Mouse (Mus musculus) liver, postnatal 0 days (tissue): ENCODE data around the gene Ift20. TPM values are rescaled to one million over a fixed set of nuclear protein-coding genes. Genes with fewer than 3 reads are reported as not detected.

Experiments
- ATAC-seq: fragments of 200-750 bp; cut with Nextera tagmentation; 2 replicates; pipeline ENCODE4 v1.8.0; 2017; ENCODE audit warnings: mild to moderate bottlenecking, moderate library complexity
- DNase-seq: peaks from one replicate; pipeline ENCODE4 v3.0.0-alpha.2; 2016
- H3K27ac ChIP-seq: fragments of 300-500 bp; sonication (generic); 2 replicates; pipeline ENCODE4 v1.5.1; 2014; ENCODE audit warnings: antibody characterized with exemption, moderate library complexity, mild to moderate bottlenecking, low read depth
- H3K27me3 ChIP-seq: fragments of 300-500 bp; sonication (generic); 2 replicates; pipeline ENCODE4 v1.6.1; 2014; ENCODE audit warnings: low read length, control low read depth, mixed read lengths; ENCODE audit not compliant: insufficient read depth
- H3K36me3 ChIP-seq: fragments of 300-500 bp; sonication (generic); replicated peaks from 2 replicates; pipeline ENCODE4 v1.6.1; 2014; ENCODE audit warnings: mild to moderate bottlenecking, control low read depth, low read length, moderate library complexity, mixed read lengths; ENCODE audit not compliant: insufficient read depth
- H3K4me1 ChIP-seq: fragments of 300-500 bp; sonication (generic); 2 replicates; pipeline ENCODE4 v1.6.1; 2014; ENCODE audit warnings: antibody characterized with exemption, mild to moderate bottlenecking, control low read depth; ENCODE audit not compliant: insufficient read depth
- H3K4me2 ChIP-seq: fragments of 300-500 bp; sonication (generic); 2 replicates; pipeline ENCODE4 v1.6.1; 2014; ENCODE audit warnings: low read depth, mild to moderate bottlenecking, low read length, moderate library complexity, mixed read lengths
- H3K4me3 ChIP-seq: fragments of 300-500 bp; sonication (generic); 2 replicates; pipeline ENCODE4 v1.5.1; 2014; ENCODE audit warnings: low read depth, low read length
- H3K9ac ChIP-seq: fragments of 300-500 bp; sonication (generic); replicated peaks from 2 replicates; pipeline ENCODE4 v1.6.1; 2014; ENCODE audit warnings: mild to moderate bottlenecking, moderate library complexity
- H3K9me3 ChIP-seq: fragments of 300-500 bp; sonication (generic); 2 replicates; pipeline ENCODE4 v1.6.1; 2016; ENCODE audit warnings: mild to moderate bottlenecking, control low read depth, low read length, mixed read lengths
- CTCF ChIP-seq: sonication (generic); IDR thresholded peaks from 2 replicates; pipeline ENCODE4 v1.5.1; 2016; ENCODE audit warnings: antibody characterized with exemption, low read depth
- EP300 ChIP-seq: IDR thresholded peaks from 2 replicates; pipeline ENCODE4 v1.6.1; 2016; ENCODE audit warnings: antibody characterized with exemption, low read depth, mild to moderate bottlenecking
- WGBS: fragments of 180-500 bp; shearing (Covaris S2); extraction: QIAGEN DNeasy Blood & Tissue Kit; methylation state at CpG from one replicate; pipeline ENCODE4 v1.1.7; 2014; ENCODE audit not compliant: insufficient replicate concordance; 5-methylcytosine and 5-hydroxymethylcytosine counted together
- polyA plus RNA-seq: library from polyadenylated mRNA; unstranded; fragments of >200 nt; fragmentation: Nextera tagmentation; extraction: Ambion mirVana; gene quantifications from 2 replicates; pipeline ENCODE4 v1.2.1, GENCODE M21; 2015

The Ift20 gene
- polyA plus RNA-seq, 1 experiment from 2014 or later: 85.1 TPM

- Histone ChIP-seq H3K4me1 (peaks cover 23% of the 10 kb centered on the region), H3K27ac (no peak overlapping the region), H3K27me3 (no peaks in the 10 kb centered on the region), H3K9ac (no peak overlapping the region), H3K36me3 (no peaks in the 10 kb centered on the region), H3K4me2 (peak overlapping the region; percentile 99), H3K4me3 (peak overlapping the region; percentile 83), H3K9me3 (no peaks in the 10 kb centered on the region)
- DNase-seq: no peak
- WGBS: 31% methylated on average over 6 of the region's 6 CpGs
- TF ChIP-seq EP300 (no peak), CTCF (no peak)
- ATAC-seq: no peak
Measured at GRCm38 (mm10) chr11:78551059-78551398, 14.9 kb downstream of the Ift20 start.

GRCm38 (mm10) chr11:78555623-78556022, 19.5 kb downstream of the Ift20 start:
- Histone ChIP-seq H3K4me3 (no peak overlapping the region), H3K4me1 (peaks cover 7% of the 10 kb centered on the region; the same call in 1 of the 2 replicates), H3K27ac (peak overlapping the region; percentile 25; the same call in 1 of the 2 replicates), H3K9ac (no peak overlapping the region), H3K4me2 (no peak overlapping the region), H3K36me3 (no peaks in the 10 kb centered on the region), H3K27me3 (no peaks in the 10 kb centered on the region), H3K9me3 (no peaks in the 10 kb centered on the region)
- DNase-seq: no peak
- TF ChIP-seq CTCF (no peak), EP300 (peak; percentile 29; the same call in 1 of the 2 replicates)
- no peak for ATAC-seq
- WGBS: 43% methylated on average over 3 of the region's 3 CpGs

- Histone ChIP-seq H3K4me2 (no peak overlapping the region), H3K27me3 (no peaks in the 10 kb centered on the region), H3K4me1 (peaks cover 3% of the 10 kb centered on the region; the same call in 1 of the 2 replicates), H3K27ac (0 out of 2 replicates have a peak overlapping the region, but pooled peaks have one; percentile 25), H3K9me3 (no peaks in the 10 kb centered on the region), H3K4me3 (no peak overlapping the region), H3K9ac (no peak overlapping the region), H3K36me3 (no peaks in the 10 kb centered on the region)
- DNase-seq (no peak), ATAC-seq (no peak)
- no peak for TF ChIP-seq EP300
- no peak for TF ChIP-seq CTCF
- 31% methylated on average over 4 of the region's 4 CpGs for WGBS
Measured at GRCm38 (mm10) chr11:78556070-78556469, 19.9 kb downstream of the Ift20 start.

- H3K36me3 ChIP-seq: no peaks in the 10 kb centered on the region
- 60% methylated on average over 8 of the region's 8 CpGs for WGBS
- H3K4me2 ChIP-seq: no peak overlapping the region
- peaks cover 3% of the 10 kb centered on the region; the same call in 1 of the 2 replicates for H3K4me1 ChIP-seq
- ATAC-seq (no peak), DNase-seq (no peak)
- no peak overlapping the region for H3K27ac ChIP-seq
- H3K27me3 ChIP-seq: no peaks in the 10 kb centered on the region
- H3K9ac ChIP-seq: no peak overlapping the region
- no peaks in the 10 kb centered on the region for H3K9me3 ChIP-seq
- H3K4me3 ChIP-seq: no peak overlapping the region
- TF ChIP-seq EP300 (no peak), CTCF (peak; percentile 55)
Measured at GRCm38 (mm10) chr11:78557241-78557640, 21.1 kb downstream of the Ift20 start.

GRCm38 (mm10) chr11:78560447-78560846, 24.3 kb downstream of the Ift20 start:
- peak; percentile 70 for ATAC-seq
- H3K4me2 ChIP-seq: no peak overlapping the region

GRCm38 (mm10) chr11:78566775-78567174, 30.6 kb downstream of the Ift20 start:
- Histone ChIP-seq H3K9me3 (no peaks in the 10 kb centered on the region), H3K9ac (no peak overlapping the region), H3K4me1 (no peaks in the 10 kb centered on the region), H3K27me3 (no peaks in the 10 kb centered on the region), H3K36me3 (no peaks in the 10 kb centered on the region), H3K27ac (peak overlapping the region; percentile 46), H3K4me2 (no peak overlapping the region), H3K4me3 (no peak overlapping the region)
- 33% methylated on average over 6 of the region's 6 CpGs for WGBS
- peak; percentile 68 for ATAC-seq
- TF ChIP-seq EP300 (peak; percentile 90), CTCF (no peak)
- no peak for DNase-seq

More at GRCm38 (mm10) chr11:78560447-78560846, 24.3 kb downstream of the Ift20 start:
- 11% methylated on average over 4 of the region's 4 CpGs for WGBS
- H3K36me3 ChIP-seq: no peaks in the 10 kb centered on the region
- no peak overlapping the region for H3K27ac ChIP-seq
- H3K4me1 ChIP-seq: peaks cover 3% of the 10 kb centered on the region; the same call in 1 of the 2 replicates
- no peaks in the 10 kb centered on the region for H3K27me3 ChIP-seq
- H3K9me3 ChIP-seq: no peaks in the 10 kb centered on the region
- TF ChIP-seq EP300: no peak
- TF ChIP-seq CTCF: peak; percentile 87
- H3K4me3 ChIP-seq: no peak overlapping the region
- DNase-seq: peak; percentile 72
- H3K9ac ChIP-seq: no peak overlapping the region
